Mouse (Mus musculus) limb, embryonic 14.5 days (tissue): ENCODE measurements around the gene Map7. TPM values are rescaled to one million over a fixed set of nuclear protein-coding genes. Genes with fewer than 3 reads are reported as not detected.

ENCODE experiments used
- ATAC-seq: fragments of 200-750 bp; cut with Nextera tagmentation; 2 replicates; pipeline ENCODE4 v1.8.0; 2017; ENCODE audit warnings: low read depth, moderate number of reproducible peaks, moderate TSS enrichment; ENCODE audit not compliant: low FRiP score
- DNase-seq: peaks from one replicate; pipeline ENCODE4 v3.0.0-alpha.2; 2015; ENCODE audit warnings: low spot score
- H3K27ac ChIP-seq: fragments of 300-500 bp; sonication (generic); replicated peaks from 2 replicates; pipeline ENCODE4 v1.5.1; 2014; ENCODE audit warnings: low read depth, mild to moderate bottlenecking, low read length, moderate library complexity, mixed read lengths
- H3K27me3 ChIP-seq: fragments of 300-500 bp; sonication (generic); 2 replicates; pipeline ENCODE4 v1.6.1; 2014; ENCODE audit warnings: low read length, mixed read lengths; ENCODE audit not compliant: control insufficient read depth, insufficient read depth
- H3K36me3 ChIP-seq: fragments of 300-500 bp; sonication (generic); 2 replicates; pipeline ENCODE4 v1.6.1; 2014; ENCODE audit warnings: mild to moderate bottlenecking, low read length, moderate library complexity, mixed read lengths; ENCODE audit not compliant: control insufficient read depth, insufficient read depth
- H3K4me1 ChIP-seq: fragments of 300-500 bp; sonication (generic); 2 replicates; pipeline ENCODE4 v1.6.1; 2014; ENCODE audit warnings: antibody characterized with exemption, low read length, mixed read lengths; ENCODE audit not compliant: control insufficient read depth, insufficient read depth
- H3K4me2 ChIP-seq: fragments of 300-500 bp; sonication (generic); replicated peaks from 2 replicates; pipeline ENCODE4 v1.6.1; 2014; ENCODE audit warnings: low read depth, mild to moderate bottlenecking, low read length, moderate library complexity; ENCODE audit not compliant: severe bottlenecking
- H3K4me3 ChIP-seq: fragments of 300-500 bp; sonication (generic); replicated peaks from 2 replicates; pipeline ENCODE4 v1.5.1; 2014; ENCODE audit warnings: low read length
- H3K9ac ChIP-seq: fragments of 300-500 bp; sonication (generic); 2 replicates; pipeline ENCODE4 v1.6.1; 2014; ENCODE audit warnings: mild to moderate bottlenecking, low read depth, low read length, moderate library complexity; ENCODE audit not compliant: severe bottlenecking
- H3K9me3 ChIP-seq: fragments of 300-500 bp; sonication (generic); 2 replicates; pipeline ENCODE4 v1.6.1; 2016; ENCODE audit warnings: low read length; ENCODE audit not compliant: control insufficient read depth
- POLR2A ChIP-seq: fragments of 200-500 bp; IDR thresholded peaks from 2 replicates; pipeline ENCODE4 v1.8.0; 2012; ENCODE audit warnings: inconsistent platforms, mild to moderate bottlenecking, moderate library complexity, borderline replicate concordance; ENCODE audit not compliant: insufficient read depth, insufficient read length; ENCODE audit errors: extremely low read depth
- WGBS: fragments of 180-500 bp; shearing (Covaris S2); extraction: QIAGEN DNeasy Blood & Tissue Kit; methylation state at CpG from one replicate; pipeline ENCODE4 v1.1.7; 2014; 5-methylcytosine and 5-hydroxymethylcytosine counted together
- polyA plus RNA-seq, 2 experiments: library from polyadenylated mRNA; depleted of rRNA in 1 of 2; stranded (reverse) in 1 of 2; unstranded in 1 of 2; fragments of >200 nt; fragmentation: Nextera tagmentation in 1 of 2; extraction: Ambion mirVana in 1 of 2; gene quantifications; 2 replicates each; pipeline versions ENCODE4 v1.2.1 to v1.2.3; 2012 to 2014

Gene Map7
- polyA plus RNA-seq, 2 experiments: 6.2 to 9.7 TPM

DNA sequence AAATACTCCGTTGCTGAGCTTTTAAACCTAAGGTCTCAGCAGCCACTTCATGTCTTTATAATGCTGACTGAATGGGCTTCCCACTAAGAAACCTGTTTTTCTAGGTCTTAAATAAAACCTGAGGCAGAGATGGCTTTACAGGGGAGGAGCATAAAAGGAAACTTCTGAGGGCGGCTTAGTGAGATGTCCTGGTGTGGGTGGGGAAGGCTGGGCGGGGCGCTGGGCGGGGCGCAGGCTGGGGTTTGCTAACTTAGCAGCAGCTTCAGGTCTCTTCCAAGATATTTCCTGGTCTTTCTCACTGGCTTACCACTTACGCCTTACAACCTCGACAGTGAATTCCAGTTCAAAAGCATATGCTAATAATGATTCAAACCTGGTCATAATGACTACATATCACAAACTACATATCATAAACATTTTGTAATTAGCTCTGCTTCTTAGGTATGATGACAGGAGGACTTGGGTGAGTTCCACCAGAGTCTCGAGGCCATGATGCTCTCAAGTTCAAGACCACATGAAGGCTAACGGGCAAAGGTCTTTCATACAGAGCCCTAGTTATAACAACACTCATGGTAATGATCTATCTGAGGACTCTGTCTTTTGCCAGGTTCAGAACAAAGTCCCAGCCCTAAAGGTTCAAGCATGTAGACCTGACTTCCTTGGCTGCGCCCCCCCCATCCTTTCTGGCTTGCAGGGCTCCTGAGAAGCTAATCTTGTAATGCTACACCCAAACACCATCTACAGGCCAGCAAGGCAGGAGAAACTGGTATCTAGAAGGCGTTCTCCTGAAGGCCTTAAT lies 30.7 kb downstream of the Map7 start:
- no peak for TF ChIP-seq POLR2A
- WGBS: 30% methylated on average over 12 of the region's 12 CpGs
- DNase-seq (no peak), ATAC-seq (no peak)
- no peak overlapping the region for H3K4me2 ChIP-seq
- H3K36me3 ChIP-seq: no peaks in the 10 kb centered on the region
- no peak overlapping the region for H3K9ac ChIP-seq
- no peak overlapping the region for H3K27ac ChIP-seq
- no peak overlapping the region for H3K4me3 ChIP-seq
- H3K27me3 ChIP-seq: no peaks in the 10 kb centered on the region
- H3K4me1 ChIP-seq: peaks cover 17% of the 10 kb centered on the region
- no peaks in the 10 kb centered on the region for H3K9me3 ChIP-seq

DNA sequence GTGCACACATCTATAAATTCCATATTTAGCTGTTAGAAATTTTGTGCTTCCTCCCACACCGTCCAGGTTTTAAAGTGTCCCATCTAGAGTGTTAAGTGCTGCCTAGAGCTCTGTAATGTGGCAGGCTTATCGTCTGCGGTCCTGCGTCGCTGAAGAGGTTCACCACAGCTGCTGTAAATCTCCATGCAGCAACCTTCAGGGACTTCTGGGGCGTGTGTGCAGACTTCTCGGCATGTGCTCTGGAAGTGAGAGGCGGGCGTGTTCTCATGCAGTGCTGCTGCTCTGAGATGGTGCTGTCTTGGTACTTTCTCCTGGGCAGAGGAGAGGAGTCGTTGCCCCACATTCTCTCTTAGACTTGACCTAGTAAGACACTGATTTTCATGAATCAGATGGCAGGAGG lies 32.9 kb downstream of the Map7 start:
- H3K36me3 ChIP-seq: no peaks in the 10 kb centered on the region
- H3K4me1 ChIP-seq: peaks cover 17% of the 10 kb centered on the region
- no peak overlapping the region for H3K9ac ChIP-seq
- H3K27ac ChIP-seq: no peak overlapping the region
- no peak for DNase-seq
- H3K4me2 ChIP-seq: no peak overlapping the region
- H3K4me3 ChIP-seq: no peak overlapping the region
- no peak for ATAC-seq
- 11% methylated on average over 10 of the region's 10 CpGs for WGBS
- H3K27me3 ChIP-seq: no peaks in the 10 kb centered on the region
- H3K9me3 ChIP-seq: no peaks in the 10 kb centered on the region
- TF ChIP-seq POLR2A: no peak

DNA sequence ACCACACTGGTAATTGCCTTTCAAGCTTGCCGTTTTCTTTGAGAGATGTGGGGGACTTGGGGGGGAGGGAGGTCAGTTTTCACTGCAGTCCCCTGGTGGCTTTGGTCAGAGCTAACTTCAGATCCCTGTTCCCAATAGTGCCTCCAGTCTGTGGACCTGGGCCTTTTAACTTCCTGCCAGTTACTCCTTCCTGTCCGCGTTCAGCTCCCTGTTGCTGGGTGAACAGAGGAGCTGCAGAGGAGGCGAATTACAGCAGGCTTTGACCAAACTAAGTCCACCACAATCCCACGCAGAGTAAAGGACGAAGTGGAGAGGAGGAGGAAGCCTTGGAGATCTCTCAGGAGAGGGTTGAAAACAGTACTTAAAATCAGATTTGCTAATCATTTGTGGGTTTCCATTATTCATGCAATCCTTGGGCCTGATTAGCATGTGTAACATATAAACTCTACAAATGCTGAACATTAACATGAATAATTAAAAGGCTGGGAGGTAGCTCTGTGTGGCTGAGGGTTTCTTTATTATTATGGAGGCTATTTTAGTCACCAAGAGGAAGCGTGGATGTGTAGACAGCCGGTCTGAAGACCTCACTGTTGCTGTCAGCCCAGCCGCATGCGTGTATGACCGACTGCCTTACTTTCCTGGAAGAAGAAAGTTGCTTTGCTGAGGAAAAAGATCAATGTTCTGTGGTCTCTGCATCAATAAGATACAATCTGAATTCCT lies 33.6 kb downstream of the Map7 start:
- ATAC-seq (no peak), DNase-seq (no peak)
- 37% methylated on average over 11 of the region's 11 CpGs for WGBS
- no peak overlapping the region for H3K4me2 ChIP-seq
- H3K27ac ChIP-seq: no peak overlapping the region
- no peak overlapping the region for H3K4me3 ChIP-seq
- no peak overlapping the region for H3K9ac ChIP-seq
- TF ChIP-seq POLR2A: no peak
- H3K36me3 ChIP-seq: no peaks in the 10 kb centered on the region
- H3K27me3 ChIP-seq: no peaks in the 10 kb centered on the region
- peaks cover 17% of the 10 kb centered on the region for H3K4me1 ChIP-seq
- no peaks in the 10 kb centered on the region for H3K9me3 ChIP-seq

DNA sequence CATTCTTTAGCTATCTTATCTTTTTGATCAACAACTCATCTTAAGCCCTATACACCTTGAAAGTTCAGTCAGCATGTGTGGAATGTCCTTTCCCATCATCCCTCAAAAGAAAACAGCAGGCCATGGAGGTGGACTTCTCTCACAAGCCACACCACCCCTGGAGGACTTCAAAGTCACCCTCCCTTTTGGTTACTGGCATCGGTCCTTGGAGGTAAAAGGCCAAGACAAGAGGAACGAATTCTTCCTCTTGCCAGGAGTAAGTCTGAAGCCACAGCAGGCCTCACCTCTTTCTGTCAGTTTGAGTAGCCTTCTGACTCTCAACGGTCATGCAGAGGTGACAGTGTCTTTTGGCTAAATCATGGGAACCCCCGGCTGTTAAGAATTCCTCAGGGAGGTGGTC lies 36.1 kb downstream of the Map7 start:
- H3K9ac ChIP-seq: no peak overlapping the region
- no peaks in the 10 kb centered on the region for H3K36me3 ChIP-seq
- no peak for ATAC-seq
- 68% methylated on average over 4 of the region's 4 CpGs for WGBS
- H3K27me3 ChIP-seq: no peaks in the 10 kb centered on the region
- H3K9me3 ChIP-seq: no peaks in the 10 kb centered on the region
- DNase-seq: no peak
- peaks cover 17% of the 10 kb centered on the region for H3K4me1 ChIP-seq
- no peak overlapping the region for H3K27ac ChIP-seq
- no peak for TF ChIP-seq POLR2A
- no peak overlapping the region for H3K4me3 ChIP-seq
- H3K4me2 ChIP-seq: no peak overlapping the region

DNA sequence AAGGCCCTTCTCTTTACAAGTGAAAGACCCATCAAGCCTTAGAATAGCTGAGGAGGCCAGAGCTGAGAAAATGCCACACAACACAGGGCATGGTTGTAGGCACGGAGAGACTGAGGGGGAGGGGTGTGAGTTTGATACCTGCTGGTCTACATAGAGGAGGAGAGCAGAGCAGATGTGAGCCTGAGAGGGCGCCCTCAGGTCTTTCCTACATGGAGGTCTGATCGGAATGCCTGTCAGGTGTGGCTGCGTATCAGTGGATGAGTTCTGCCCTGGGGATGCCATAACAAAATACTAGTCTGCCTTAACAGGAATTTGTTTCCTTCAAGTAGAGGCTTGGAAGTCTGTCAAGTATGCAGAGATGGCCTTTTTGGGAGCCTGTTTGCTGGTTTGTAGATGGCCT lies 37.0 kb downstream of the Map7 start:
- Histone ChIP-seq H3K36me3 (no peaks in the 10 kb centered on the region), H3K27ac (no peak overlapping the region), H3K9me3 (no peaks in the 10 kb centered on the region), H3K4me2 (no peak overlapping the region), H3K27me3 (no peaks in the 10 kb centered on the region), H3K9ac (no peak overlapping the region), H3K4me1 (peaks cover 17% of the 10 kb centered on the region), H3K4me3 (no peak overlapping the region)
- DNase-seq (no peak), ATAC-seq (no peak)
- 74% methylated on average over 4 of the region's 4 CpGs for WGBS
- TF ChIP-seq POLR2A: no peak
